Mouse (Mus musculus): ENCODE data around the gene Itsn2. TPM values are rescaled to one million over a fixed set of nuclear protein-coding genes. Genes with fewer than 3 reads are reported as not detected.

Itsn2 gene
- polyA plus RNA-seq, 1 experiment from 2014 or later = 19.4 TPM

- Histone ChIP-seq H3K27ac (ENCODE audit: low read length) (no peak overlapping the region), H3K9ac (ENCODE audit: low read depth, low read length) (no peak overlapping the region), H3K4me1 (ENCODE audit: control insufficient read depth, insufficient read depth, low read length) (no peaks in the 10 kb centered on the region), H3K9me3 (replicated peaks; ENCODE audit: control insufficient read depth, low read length, poor library complexity, severe bottlenecking) (no peaks in the 10 kb centered on the region), H3K27me3 (ENCODE audit: control insufficient read depth, insufficient read depth, low read depth, low read length) (no peaks in the 10 kb centered on the region), H3K36me3 (ENCODE audit: control insufficient read depth, insufficient read depth, low read length) (peaks cover 43% of the 10 kb centered on the region), H3K4me3 (ENCODE audit: low read depth, low read length) (no peak overlapping the region), H3K4me2 (ENCODE audit: low read length) (no peak overlapping the region)
- no peak for ATAC-seq
- 90% methylated on average over 8 of the region's 8 CpGs for WGBS
These were observed 40.5 kb downstream of the Itsn2 start for GRCm38 (mm10) chr12:4632957-4633356.

DNA sequence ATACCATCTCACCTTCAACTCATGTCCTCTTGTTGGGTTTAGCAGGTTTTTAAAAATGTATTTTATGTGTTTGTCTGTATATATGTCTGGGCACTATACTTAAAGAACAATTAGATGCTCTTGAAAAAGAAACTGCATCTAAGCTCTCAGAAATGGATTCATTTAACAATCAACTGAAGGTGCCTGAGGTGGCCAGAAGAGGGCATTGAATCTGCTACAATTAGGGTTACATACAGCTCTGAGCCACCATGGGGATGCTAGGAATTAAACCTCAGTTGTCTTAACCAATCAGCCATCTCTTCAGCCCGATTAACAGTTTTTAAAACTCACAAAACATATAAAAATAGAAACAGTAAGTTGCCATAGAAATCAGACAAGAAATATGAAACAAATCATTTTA lies 46.0 kb downstream of the Itsn2 start:
- Histone ChIP-seq H3K4me1 (ENCODE audit: control insufficient read depth, insufficient read depth, low read length) (no peaks in the 10 kb centered on the region), H3K9me3 (replicated peaks; ENCODE audit: control insufficient read depth, low read length, poor library complexity, severe bottlenecking) (no peaks in the 10 kb centered on the region), H3K36me3 (ENCODE audit: control insufficient read depth, insufficient read depth, low read length) (peaks cover 34% of the 10 kb centered on the region), H3K4me3 (ENCODE audit: low read depth, low read length) (no peak overlapping the region), H3K27me3 (ENCODE audit: control insufficient read depth, insufficient read depth, low read depth, low read length) (no peaks in the 10 kb centered on the region), H3K4me2 (ENCODE audit: low read length) (no peak overlapping the region), H3K27ac (ENCODE audit: low read length) (no peak overlapping the region), H3K9ac (ENCODE audit: low read depth, low read length) (no peak overlapping the region)
- ATAC-seq = no peak
- WGBS = 94% methylated on average over 1 of the region's 1 CpGs

DNA sequence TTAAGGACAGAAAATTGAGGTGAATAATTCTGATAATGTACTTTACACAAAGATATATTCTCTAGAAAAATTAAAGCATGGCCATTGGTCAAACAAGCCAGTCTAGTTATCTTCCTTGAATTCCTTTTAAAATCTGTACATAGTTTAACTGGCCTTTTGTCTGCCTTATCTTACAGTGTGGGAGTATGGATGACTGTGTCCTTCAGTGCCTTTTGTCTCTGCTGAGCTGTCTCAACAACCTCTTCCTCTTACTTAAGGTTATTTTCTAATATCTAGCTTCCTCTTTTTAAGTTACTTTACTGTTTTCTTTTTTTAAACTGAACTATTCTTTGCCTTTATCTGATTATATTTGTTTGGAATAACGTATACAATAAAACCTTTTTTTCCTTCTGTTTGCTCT lies 48.3 kb downstream of the Itsn2 start:
- H3K27ac ChIP-seq (ENCODE audit: low read length) = no peak overlapping the region
- H3K27me3 ChIP-seq (ENCODE audit: control insufficient read depth, insufficient read depth, low read depth, low read length) = no peaks in the 10 kb centered on the region
- no peaks in the 10 kb centered on the region for H3K4me1 ChIP-seq (ENCODE audit: control insufficient read depth, insufficient read depth, low read length)
- no peaks in the 10 kb centered on the region for H3K9me3 ChIP-seq (replicated peaks; ENCODE audit: control insufficient read depth, low read length, poor library complexity, severe bottlenecking)
- peaks cover 21% of the 10 kb centered on the region for H3K36me3 ChIP-seq (ENCODE audit: control insufficient read depth, insufficient read depth, low read length)
- no peak overlapping the region for H3K4me3 ChIP-seq (ENCODE audit: low read depth, low read length)
- H3K4me2 ChIP-seq (ENCODE audit: low read length) = no peak overlapping the region
- 98% methylated on average over 1 of the region's 1 CpGs for WGBS
- no peak overlapping the region for H3K9ac ChIP-seq (ENCODE audit: low read depth, low read length)
- ATAC-seq = no peak

DNA sequence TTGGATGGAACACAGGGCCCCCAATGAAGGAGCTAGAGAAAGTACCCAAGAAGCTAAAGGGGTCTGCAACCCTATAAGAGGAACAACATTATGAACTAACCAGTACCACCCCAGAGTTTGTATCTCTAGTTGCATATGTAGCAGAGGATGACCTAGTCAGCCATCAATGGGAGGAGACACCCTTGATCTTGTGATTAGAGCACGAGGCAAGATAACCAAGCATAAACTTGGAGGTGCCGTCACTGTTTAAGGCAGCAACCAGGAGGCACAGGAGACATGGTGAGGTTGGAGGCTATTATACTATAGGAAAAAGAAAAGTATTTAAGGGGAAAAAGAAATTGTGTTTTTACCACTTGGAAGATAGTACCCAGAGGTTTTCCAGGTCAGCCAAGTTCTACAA lies 64.4 kb downstream of the Itsn2 start:
- Histone ChIP-seq H3K36me3 (ENCODE audit: control insufficient read depth, insufficient read depth, low read length) (peaks cover 8% of the 10 kb centered on the region; the same call in 1 of the 2 replicates), H3K4me2 (ENCODE audit: low read length) (no peak overlapping the region), H3K9ac (ENCODE audit: low read depth, low read length) (no peak overlapping the region), H3K27me3 (ENCODE audit: control insufficient read depth, insufficient read depth, low read depth, low read length) (no peaks in the 10 kb centered on the region), H3K27ac (ENCODE audit: low read length) (no peak overlapping the region), H3K4me1 (ENCODE audit: control insufficient read depth, insufficient read depth, low read length) (no peaks in the 10 kb centered on the region), H3K4me3 (ENCODE audit: low read depth, low read length) (no peak overlapping the region), H3K9me3 (replicated peaks; ENCODE audit: control insufficient read depth, low read length, poor library complexity, severe bottlenecking) (no peaks in the 10 kb centered on the region)
- 92% methylated on average over 2 of the region's 2 CpGs for WGBS
- ATAC-seq = no peak

GRCm38 (mm10) chr12:4664929-4665674 lies 72.7 kb downstream of the Itsn2 start:
- 85% methylated on average over 7 of the region's 7 CpGs for WGBS
- Histone ChIP-seq H3K4me1 (ENCODE audit: control insufficient read depth, insufficient read depth, low read length) (no peaks in the 10 kb centered on the region), H3K9ac (ENCODE audit: low read depth, low read length) (no peak overlapping the region), H3K36me3 (ENCODE audit: control insufficient read depth, insufficient read depth, low read length) (peaks cover 9% of the 10 kb centered on the region; the same call in 1 of the 2 replicates), H3K27ac (ENCODE audit: low read length) (no peak overlapping the region), H3K27me3 (ENCODE audit: control insufficient read depth, insufficient read depth, low read depth, low read length) (no peaks in the 10 kb centered on the region), H3K4me2 (ENCODE audit: low read length) (no peak overlapping the region), H3K9me3 (replicated peaks; ENCODE audit: control insufficient read depth, low read length, poor library complexity, severe bottlenecking) (no peaks in the 10 kb centered on the region), H3K4me3 (ENCODE audit: low read depth, low read length) (no peak overlapping the region)
- no peak for ATAC-seq

GRCm38 (mm10) chr12:4665675-4666037 lies 73.2 kb downstream of the Itsn2 start:
- 88% methylated on average over 5 of the region's 5 CpGs for WGBS
- H3K4me2 ChIP-seq (ENCODE audit: low read length) = no peak overlapping the region
- no peak overlapping the region for H3K27ac ChIP-seq (ENCODE audit: low read length)
- H3K9ac ChIP-seq (ENCODE audit: low read depth, low read length) = no peak overlapping the region
- no peaks in the 10 kb centered on the region for H3K4me1 ChIP-seq (ENCODE audit: control insufficient read depth, insufficient read depth, low read length)
- ATAC-seq = no peak
- H3K36me3 ChIP-seq (ENCODE audit: control insufficient read depth, insufficient read depth, low read length) = peaks cover 12% of the 10 kb centered on the region; the same call in 1 of the 2 replicates
- no peaks in the 10 kb centered on the region for H3K9me3 ChIP-seq (replicated peaks; ENCODE audit: control insufficient read depth, low read length, poor library complexity, severe bottlenecking)
- no peaks in the 10 kb centered on the region for H3K27me3 ChIP-seq (ENCODE audit: control insufficient read depth, insufficient read depth, low read depth, low read length)
- H3K4me3 ChIP-seq (ENCODE audit: low read depth, low read length) = no peak overlapping the region

GRCm38 (mm10) chr12:4676336-4676735 lies 83.9 kb downstream of the Itsn2 start:
- 53% methylated on average over 1 of the region's 1 CpGs for WGBS
- Histone ChIP-seq H3K9me3 (replicated peaks; ENCODE audit: control insufficient read depth, low read length, poor library complexity, severe bottlenecking) (no peaks in the 10 kb centered on the region), H3K9ac (ENCODE audit: low read depth, low read length) (no peak overlapping the region), H3K4me3 (ENCODE audit: low read depth, low read length) (no peak overlapping the region), H3K4me2 (ENCODE audit: low read length) (no peak overlapping the region), H3K4me1 (ENCODE audit: control insufficient read depth, insufficient read depth, low read length) (no peaks in the 10 kb centered on the region), H3K27ac (ENCODE audit: low read length) (no peak overlapping the region), H3K27me3 (ENCODE audit: control insufficient read depth, insufficient read depth, low read depth, low read length) (no peaks in the 10 kb centered on the region), H3K36me3 (ENCODE audit: control insufficient read depth, insufficient read depth, low read length) (peaks cover 22% of the 10 kb centered on the region)
- no peak for ATAC-seq

GRCm38 (mm10) chr12:4679971-4680370 lies 87.5 kb downstream of the Itsn2 start:
- WGBS = 77% methylated on average over 4 of the region's 4 CpGs
- H3K9me3 ChIP-seq (replicated peaks; ENCODE audit: control insufficient read depth, low read length, poor library complexity, severe bottlenecking) = no peaks in the 10 kb centered on the region
- no peak for ATAC-seq
- no peaks in the 10 kb centered on the region for H3K27me3 ChIP-seq (ENCODE audit: control insufficient read depth, insufficient read depth, low read depth, low read length)
- H3K4me1 ChIP-seq (ENCODE audit: control insufficient read depth, insufficient read depth, low read length) = no peaks in the 10 kb centered on the region
- peaks cover 6% of the 10 kb centered on the region; the same call in 1 of the 2 replicates for H3K36me3 ChIP-seq (ENCODE audit: control insufficient read depth, insufficient read depth, low read length)
- H3K9ac ChIP-seq (ENCODE audit: low read depth, low read length) = no peak overlapping the region
- no peak overlapping the region for H3K4me2 ChIP-seq (ENCODE audit: low read length)
- H3K4me3 ChIP-seq (ENCODE audit: low read depth, low read length) = no peak overlapping the region
- no peak overlapping the region for H3K27ac ChIP-seq (ENCODE audit: low read length)

DNA sequence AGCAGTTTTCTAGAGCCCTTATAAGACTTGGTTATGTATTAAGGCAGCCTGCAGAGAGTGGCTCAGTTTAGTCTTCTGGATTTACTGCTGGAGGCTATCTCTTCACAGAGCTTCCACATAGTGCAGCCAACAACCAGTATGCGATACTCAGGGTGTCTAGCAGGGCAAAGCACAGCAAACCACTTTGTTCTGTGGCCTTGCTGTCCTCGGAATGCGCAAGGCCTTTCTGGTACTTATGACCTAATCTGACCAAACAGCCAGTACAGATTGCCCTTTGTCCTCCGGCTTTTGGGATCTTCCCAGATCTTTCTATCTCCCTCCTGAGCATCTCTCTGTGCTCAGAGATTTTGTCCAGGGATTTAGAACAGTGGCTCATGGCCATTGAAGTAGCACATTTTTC lies 93.0 kb downstream of the Itsn2 start:
- Histone ChIP-seq H3K27me3 (ENCODE audit: control insufficient read depth, insufficient read depth, low read depth, low read length) (no peaks in the 10 kb centered on the region), H3K9ac (ENCODE audit: low read depth, low read length) (no peak overlapping the region), H3K9me3 (replicated peaks; ENCODE audit: control insufficient read depth, low read length, poor library complexity, severe bottlenecking) (no peaks in the 10 kb centered on the region), H3K36me3 (ENCODE audit: control insufficient read depth, insufficient read depth, low read length) (no peaks in the 10 kb centered on the region), H3K4me1 (ENCODE audit: control insufficient read depth, insufficient read depth, low read length) (no peaks in the 10 kb centered on the region), H3K4me3 (ENCODE audit: low read depth, low read length) (no peak overlapping the region), H3K4me2 (ENCODE audit: low read length) (no peak overlapping the region), H3K27ac (ENCODE audit: low read length) (no peak overlapping the region)
- no peak for ATAC-seq
- 83% methylated on average over 4 of the region's 4 CpGs for WGBS
